In genomic region chr12:108601326-108601725, GRCm38 (mm10) we compare ENCODE assay signal across 12 mouse cellular contexts. TPM values are rescaled to one million over a fixed set of nuclear protein-coding genes. Genes with fewer than 3 reads are reported as not detected.
DNase-seq lines count a peak whose midpoint lies in the region; ATAC-seq and TF ChIP-seq lines count a peak whose summit lies in the region.
"Had no signal": no experiment of that assay in that cellular context is flagged by ENCODE, and none has a peak within 500 bp of the region (broad histone marks: within the 10 kb centered on the region; RNA-seq: fewer than 3 reads in every experiment).

No protein-coding gene starts in this region.

- 0 out of 2 replicates have a peak overlapping the region, but pooled peaks have one; percentile 16 for H3K27ac ChIP-seq in heart, postnatal 0 days (ENCODE audit: low read depth)
- peak overlapping the region; percentile 33; the same call in 1 of the 2 replicates for H3K27ac ChIP-seq in midbrain, embryonic 13.5 days
- no peak overlapping the region for H3K27ac ChIP-seq in midbrain, embryonic 16.5 days (ENCODE audit: low read length)
- peak overlapping the region; percentile 30 for H3K27ac ChIP-seq in forebrain, postnatal 0 days (ENCODE audit: low read depth, low read length)
- H3K27ac ChIP-seq: hindbrain, postnatal 0 days; neural tube, embryonic 12.5 days had no signal

- no peak for TF ChIP-seq CTCF in heart, postnatal 0 days (IDR thresholded peaks at IDR 0.05; ENCODE audit: low read depth)
- no peak for TF ChIP-seq CTCF in forebrain, postnatal 0 days (IDR thresholded peaks at IDR 0.05; ENCODE audit: low read depth)

- peak overlapping the region; percentile 31; the same call in 1 of the 2 replicates for H3K4me2 ChIP-seq in heart, postnatal 0 days (ENCODE audit: low read depth, low read length)
- H3K4me2 ChIP-seq in midbrain, embryonic 13.5 days (replicated peaks): no peak overlapping the region
- H3K4me2 ChIP-seq in midbrain, embryonic 16.5 days (ENCODE audit: low read length): no peak overlapping the region
- peak overlapping the region; percentile 15; the same call in 1 of the 2 replicates for H3K4me2 ChIP-seq in forebrain, postnatal 0 days (ENCODE audit: low read depth)
- H3K4me2 ChIP-seq: liver, embryonic 11.5 days; neural tube, embryonic 12.5 days had no signal

- peaks cover 27% of the 10 kb centered on the region for H3K4me1 ChIP-seq in heart, postnatal 0 days (ENCODE audit: control insufficient read depth, insufficient read depth)
- H3K4me1 ChIP-seq in midbrain, embryonic 13.5 days (replicated peaks): peaks cover 46% of the 10 kb centered on the region
- peaks cover 23% of the 10 kb centered on the region for H3K4me1 ChIP-seq in midbrain, embryonic 16.5 days (ENCODE audit: control insufficient read depth, insufficient read depth, low read length)
- peaks cover 22% of the 10 kb centered on the region for H3K4me1 ChIP-seq in forebrain, postnatal 0 days (ENCODE audit: insufficient read depth)

- 27% methylated on average over 8 of the region's 8 CpGs for WGBS in heart, postnatal 0 days
- 56% methylated on average over 8 of the region's 8 CpGs for WGBS in midbrain, embryonic 13.5 days
- 59% methylated on average over 8 of the region's 8 CpGs for WGBS in midbrain, embryonic 16.5 days
- 28% methylated on average over 8 of the region's 8 CpGs for WGBS in forebrain, postnatal 0 days

- no peaks in the 10 kb centered on the region for H3K27me3 ChIP-seq in heart, postnatal 0 days (ENCODE audit: control insufficient read depth, insufficient read depth, low read length)
- no peaks in the 10 kb centered on the region for H3K27me3 ChIP-seq in midbrain, embryonic 13.5 days
- H3K27me3 ChIP-seq in midbrain, embryonic 16.5 days (ENCODE audit: control insufficient read depth, insufficient read depth, low read depth, low read length): no peaks in the 10 kb centered on the region
- H3K27me3 ChIP-seq in forebrain, postnatal 0 days (ENCODE audit: insufficient read depth, low read length): no peaks in the 10 kb centered on the region
- H3K27me3 ChIP-seq: neural tube, embryonic 12.5 days had no signal

- DNase-seq in heart, postnatal 0 days (ENCODE audit: low spot score): no peak
- no peak for DNase-seq in heart, postnatal 4 days
- peak; percentile 69 for DNase-seq in forebrain, postnatal 0 days
- peak; percentile 26 for DNase-seq in right cerebral cortex, postnatal 4 days
- DNase-seq in gastrocnemius, postnatal 10 days: no peak
- DNase-seq: kidney, postnatal 14 days had no signal

- no peaks in the 10 kb centered on the region for H3K36me3 ChIP-seq in heart, postnatal 0 days (replicated peaks; ENCODE audit: control insufficient read depth, insufficient read depth, low read length)
- H3K36me3 ChIP-seq in midbrain, embryonic 13.5 days: peaks cover 5% of the 10 kb centered on the region; the same call in 1 of the 2 replicates
- 0 out of 2 replicates have a peak, but pooled peaks cover 2% of the 10 kb centered on the region for H3K36me3 ChIP-seq in midbrain, embryonic 16.5 days (ENCODE audit: control insufficient read depth, insufficient read depth, low read length)
- no peaks in the 10 kb centered on the region; the same call in 1 of the 2 replicates for H3K36me3 ChIP-seq in forebrain, postnatal 0 days (ENCODE audit: insufficient read depth)
- H3K36me3 ChIP-seq: neural tube, embryonic 12.5 days had no signal

- no peak overlapping the region for H3K4me3 ChIP-seq in heart, postnatal 0 days (ENCODE audit: low read depth, low read length)
- H3K4me3 ChIP-seq in midbrain, embryonic 13.5 days (replicated peaks): no peak overlapping the region
- H3K4me3 ChIP-seq in midbrain, embryonic 16.5 days (ENCODE audit: low read depth, low read length): no peak overlapping the region
- H3K4me3 ChIP-seq in forebrain, postnatal 0 days (ENCODE audit: low read depth, low read length): no peak overlapping the region
- H3K4me3 ChIP-seq: neural tube, embryonic 12.5 days had no signal

- ATAC-seq in heart, postnatal 0 days (ENCODE audit: insufficient read depth, low read depth): peak; percentile 78
- no peak for ATAC-seq in midbrain, embryonic 13.5 days
- ATAC-seq in midbrain, embryonic 16.5 days: no peak
- peak; percentile 58 for ATAC-seq in forebrain, postnatal 0 days
- ATAC-seq in CD4-positive, CD25-positive, alpha-beta regulatory T cell, adult 4 months: no peak
- ATAC-seq: hindbrain, postnatal 0 days had no signal

- no peak overlapping the region for H3K9ac ChIP-seq in heart, postnatal 0 days (replicated peaks; ENCODE audit: low read depth, low read length)
- no peak overlapping the region for H3K9ac ChIP-seq in midbrain, embryonic 13.5 days (replicated peaks)
- H3K9ac ChIP-seq in midbrain, embryonic 16.5 days (ENCODE audit: low read depth, low read length): no peak overlapping the region; the same call in 1 of the 2 replicates
- 0 out of 2 replicates have a peak overlapping the region, but pooled peaks have one; percentile 22 for H3K9ac ChIP-seq in forebrain, postnatal 0 days
- H3K9ac ChIP-seq: neural tube, embryonic 12.5 days had no signal

- no peak for TF ChIP-seq EP300 in heart, postnatal 0 days (IDR thresholded peaks at IDR 0.05; ENCODE audit: low read depth)

- H3K9me3 ChIP-seq in heart, postnatal 0 days (replicated peaks; ENCODE audit: control insufficient read depth, low read length): no peaks in the 10 kb centered on the region
- H3K9me3 ChIP-seq in midbrain, embryonic 13.5 days: no peaks in the 10 kb centered on the region
- H3K9me3 ChIP-seq in midbrain, embryonic 16.5 days (replicated peaks; ENCODE audit: control insufficient read depth, low read length, poor library complexity, severe bottlenecking): no peaks in the 10 kb centered on the region
- H3K9me3 ChIP-seq in forebrain, postnatal 0 days (ENCODE audit: low read length): no peaks in the 10 kb centered on the region
- H3K9me3 ChIP-seq: neural tube, embryonic 12.5 days had no signal

RNA-seq across cellular contexts. Expression of gene Evl, which starts 46.8 kb away (rescaled TPM):
- 39.5 and 54.2 TPM in 2 replicates for total RNA-seq in heart, postnatal 0 days (2014; rRNA removed; ENCODE audit: low replicate concordance)
- polyA plus RNA-seq in heart, postnatal 0 days (2015; fragmentation: Nextera tagmentation; extraction: Ambion mirVana): 22.4 and 26.6 TPM in 2 replicates
- 100 to 1,000 TPM; 140 to 145 TPM for total RNA-seq in heart, postnatal 4 days (2021)
- 200 and 204 TPM in 2 replicates for polyA plus RNA-seq in midbrain, embryonic 13.5 days (2015; fragmentation: Nextera tagmentation; extraction: Ambion mirVana)
- 268 and 272 TPM in 2 replicates for polyA plus RNA-seq in midbrain, embryonic 16.5 days (2015; fragmentation: Nextera tagmentation; extraction: Ambion mirVana)
- 183 and 192 TPM in 2 replicates for total RNA-seq in forebrain, postnatal 0 days (2014; rRNA removed)
- 251 and 260 TPM in 2 replicates for polyA plus RNA-seq in forebrain, postnatal 0 days (2015; fragmentation: Nextera tagmentation; extraction: Ambion mirVana)
- 100 to 1,000 TPM; 313 to 337 TPM for polyA plus RNA-seq in CD4-positive, CD25-positive, alpha-beta regulatory T cell, adult 4 months (2017; shearing (Covaris generic))
- 10 to 100 TPM; 46.3 to 55.1 TPM for total RNA-seq in gastrocnemius, postnatal 10 days (2021)

Comparison
In these comparisons a context has a peak if more than half of its experiments do, and no peak if none do; other contexts are left out.
1. ATAC-seq: peak in heart, postnatal 0 days (single experiment) and forebrain, postnatal 0 days (single experiment); none in midbrain, embryonic 13.5 days (single experiment), midbrain, embryonic 16.5 days (single experiment) and CD4-positive, CD25-positive, alpha-beta regulatory T cell, adult 4 months (single experiment).
2. DNase-seq: peak in forebrain, postnatal 0 days (single experiment) and right cerebral cortex, postnatal 4 days (single experiment); none in heart, postnatal 0 days (single experiment), heart, postnatal 4 days (single experiment) and gastrocnemius, postnatal 10 days (single experiment).
3. H3K4me2 ChIP-seq: peak in heart, postnatal 0 days (single experiment) and forebrain, postnatal 0 days (single experiment); none in midbrain, embryonic 13.5 days (single experiment) and midbrain, embryonic 16.5 days (single experiment).